Mouse (Mus musculus): ENCODE measurements around the gene Macf1.
"Not testable (repeated sequence)": the region's sequence is repeated elsewhere in the genome, so short reads cannot be mapped to it uniquely, and the experiment has no call there.

Gene Macf1

DNA sequence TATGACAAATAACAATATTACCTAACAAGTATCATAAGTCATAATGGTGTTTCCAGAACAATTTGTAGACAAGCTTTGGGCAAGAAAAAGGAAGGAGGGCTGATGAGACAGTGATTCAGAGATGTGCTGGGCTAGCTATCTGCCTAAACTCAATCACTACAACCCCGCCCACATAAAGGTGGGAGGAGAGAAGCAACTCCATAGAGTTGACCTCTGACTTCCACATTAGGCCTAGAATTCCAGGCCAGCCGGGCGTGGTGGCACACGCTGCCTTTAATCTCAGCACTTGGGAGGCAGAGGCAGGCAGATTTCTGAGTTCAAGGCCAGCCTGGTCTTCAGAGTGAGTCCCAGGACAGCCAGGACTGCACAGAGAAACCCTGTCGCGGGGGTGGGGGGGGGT lies 153.2 kb downstream of the Macf1 start:
- DNase-seq = no peak

DNA sequence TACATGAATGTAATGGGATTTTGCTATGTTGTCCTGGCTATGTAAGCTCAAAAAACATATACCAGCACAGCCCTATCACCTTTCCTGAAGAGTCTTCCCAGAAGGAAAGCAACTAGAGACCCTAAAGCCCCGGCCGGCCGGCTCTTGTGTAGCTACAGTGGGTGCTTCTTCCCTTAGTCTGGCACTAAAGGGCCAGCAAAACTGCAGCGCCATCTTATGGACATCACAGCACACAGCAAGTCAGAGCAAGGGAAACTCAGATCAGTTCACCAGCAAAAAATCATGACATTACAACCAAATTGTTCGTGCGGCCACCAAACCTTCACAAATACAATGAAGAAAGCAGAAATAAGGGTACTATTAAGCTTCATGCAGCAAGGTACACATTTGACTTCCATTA lies 154.9 kb downstream of the Macf1 start:
- DNase-seq = peak in 1 of 2 experiments; percentile 26

DNA sequence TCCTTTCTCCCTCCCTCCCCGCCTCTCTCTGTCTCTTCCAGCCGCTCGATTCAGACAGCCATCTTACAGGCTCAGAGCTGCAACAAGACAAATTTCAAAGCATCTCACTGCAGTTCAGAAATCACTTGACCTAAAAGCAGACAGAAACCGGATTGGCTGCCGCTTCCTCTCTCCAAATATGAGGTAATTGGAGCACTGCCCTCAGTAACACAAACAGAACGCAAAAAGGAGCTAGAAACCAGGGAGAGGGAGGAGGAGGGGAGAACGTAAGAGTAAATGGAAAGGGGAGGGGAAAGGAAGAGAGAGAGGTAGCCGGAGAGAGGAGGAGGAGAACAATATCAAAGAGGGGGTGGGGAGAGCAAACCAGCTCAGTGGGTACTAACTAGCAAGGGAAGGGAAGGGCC lies 156.6 kb downstream of the Macf1 start:
- DNase-seq = no peak

DNA sequence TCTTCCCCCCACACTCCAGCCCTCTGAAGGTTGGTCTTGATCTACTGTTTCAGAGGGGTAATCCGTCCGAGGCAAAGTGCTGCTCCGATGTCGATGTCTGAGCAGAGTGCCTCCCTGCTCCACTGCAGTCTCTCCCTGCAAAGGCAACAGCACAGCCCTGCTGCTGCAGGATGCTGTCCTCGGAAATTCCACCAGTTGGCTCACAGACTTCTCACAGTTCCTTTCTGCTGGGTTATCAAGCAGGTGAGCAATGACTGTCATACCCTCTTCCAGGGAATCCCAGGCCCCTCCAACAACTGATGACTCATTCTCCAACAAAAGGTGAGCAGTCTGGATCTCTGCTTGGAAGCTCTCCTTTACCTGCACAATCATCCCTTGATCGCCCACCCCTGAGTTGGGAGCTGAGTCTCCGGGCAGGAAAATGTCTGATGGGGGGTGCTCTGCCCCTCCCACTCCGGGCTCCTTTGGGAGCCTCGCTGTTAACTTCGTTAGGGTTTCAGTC lies 157.3 kb downstream of the Macf1 start:
- no peak for DNase-seq

DNA sequence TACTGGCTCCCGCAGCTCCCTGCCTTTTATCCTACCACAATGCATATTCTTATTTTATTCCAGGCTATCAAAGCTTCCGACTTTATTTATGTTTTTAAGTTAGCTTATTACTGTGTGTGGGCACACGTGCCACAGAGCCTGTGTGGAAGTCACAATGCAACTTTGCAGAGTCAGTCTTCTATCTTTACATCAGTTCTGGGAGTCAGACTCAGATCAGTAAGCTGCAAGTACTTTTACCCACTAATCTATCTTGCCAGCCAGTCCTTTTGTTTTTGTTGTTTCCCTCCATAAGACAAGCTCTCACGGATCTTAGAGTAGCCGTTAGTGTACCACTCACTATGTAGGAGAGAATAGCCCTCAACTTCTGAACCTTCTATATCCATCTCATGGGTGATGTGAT lies 159.4 kb downstream of the Macf1 start:
- DNase-seq = no peak

DNA sequence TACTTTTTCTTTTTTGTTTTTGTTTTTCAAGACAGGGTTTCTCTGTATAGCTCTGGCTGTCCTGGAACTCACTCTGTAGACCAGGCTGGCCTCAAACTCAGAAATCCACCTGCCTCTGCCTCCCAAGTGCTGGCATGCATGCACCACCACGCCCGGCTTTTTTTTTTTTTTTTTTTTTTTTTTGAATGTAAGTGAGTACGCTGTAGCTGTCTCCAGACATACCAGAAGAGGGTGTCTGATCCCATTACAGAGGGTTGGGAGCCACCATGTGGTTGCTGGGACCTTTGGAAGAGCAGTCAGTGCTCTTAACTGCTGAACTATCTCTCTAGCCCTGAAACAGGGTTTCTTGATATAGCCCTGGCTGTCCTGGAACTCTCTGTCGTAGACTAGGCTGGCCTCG lies 164.0 kb downstream of the Macf1 start:
- not testable (repeated sequence) for DNase-seq

DNA sequence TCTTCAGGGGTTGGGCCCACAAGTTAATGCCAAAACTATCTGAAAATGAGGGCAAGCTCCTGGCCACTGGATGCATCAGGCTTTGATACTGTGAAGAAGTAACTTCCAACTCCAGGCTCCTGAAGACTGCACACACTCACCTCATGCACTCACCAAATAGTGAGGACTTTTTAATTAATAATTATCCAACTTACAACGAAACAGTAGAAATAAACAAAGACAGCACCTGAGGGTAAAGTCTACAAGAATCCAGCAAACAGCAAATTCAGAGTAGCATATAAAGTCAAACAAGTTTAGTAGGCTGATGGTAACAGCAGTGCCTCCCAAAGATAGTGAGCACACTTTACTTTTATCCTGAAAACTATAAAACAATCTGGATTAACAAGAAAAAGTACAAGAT lies 168.5 kb downstream of the Macf1 start:
- peak; percentile 30 to 35 for DNase-seq

DNA sequence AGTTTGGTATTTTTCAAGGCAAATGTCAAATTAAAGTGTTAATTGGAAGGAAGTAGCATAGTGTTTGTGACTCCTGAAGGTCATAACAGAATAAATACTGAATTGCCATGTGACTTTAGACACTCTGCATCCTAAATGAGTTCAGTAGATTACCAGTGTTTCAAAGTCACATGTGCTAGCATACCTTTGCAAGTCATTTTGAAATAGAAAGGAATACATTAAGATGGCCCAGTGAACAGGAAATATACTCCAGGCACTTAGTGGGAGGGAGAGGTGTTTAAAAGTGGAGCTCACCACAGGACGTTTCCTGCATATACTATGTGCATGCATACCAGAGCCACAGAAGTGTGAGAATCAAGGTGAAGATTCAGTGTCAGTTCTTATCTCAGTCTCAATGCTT lies 174.0 kb downstream of the Macf1 start:
- DNase-seq = peak in 1 of 2 experiments; percentile 50

DNA sequence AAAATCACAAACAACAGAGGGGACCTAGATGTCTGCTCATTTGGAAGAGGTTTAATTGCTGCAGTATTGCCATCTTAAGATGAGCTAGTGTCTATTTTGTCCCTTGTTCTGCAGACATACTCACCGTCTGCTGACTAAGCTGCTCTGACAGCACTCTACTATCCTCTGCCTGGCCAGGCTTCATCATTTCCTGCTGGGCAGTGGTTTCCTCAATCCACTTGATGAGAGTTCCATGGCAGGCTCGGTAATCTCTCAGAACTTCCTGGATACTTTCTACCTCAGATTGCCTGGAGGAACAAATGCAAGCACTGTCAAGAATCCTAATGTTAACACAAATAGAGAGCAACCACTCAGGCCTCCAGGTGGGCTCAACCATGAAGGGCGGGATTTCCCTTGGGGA lies 195.1 kb downstream of the Macf1 start:
- no peak for DNase-seq

DNA sequence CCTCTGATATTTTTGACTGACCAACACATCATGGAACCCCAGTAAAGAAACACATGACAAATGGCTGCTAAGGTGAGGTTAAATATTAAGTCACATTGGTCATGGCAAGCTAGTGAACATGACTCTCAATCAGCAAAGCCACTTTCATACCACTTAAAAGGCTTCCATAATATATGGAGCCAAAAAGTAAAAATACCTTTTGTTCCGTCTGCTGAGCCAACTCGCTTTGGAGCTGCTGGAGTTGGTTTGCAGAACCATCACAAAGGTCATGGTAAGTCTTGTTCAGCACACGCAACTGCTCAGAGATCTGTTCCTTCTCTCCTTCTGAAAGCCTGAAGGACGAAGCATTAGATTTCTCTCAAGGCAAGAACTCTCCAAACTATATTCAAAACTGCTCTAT lies 204.2 kb downstream of the Macf1 start:
- DNase-seq = no peak

DNA sequence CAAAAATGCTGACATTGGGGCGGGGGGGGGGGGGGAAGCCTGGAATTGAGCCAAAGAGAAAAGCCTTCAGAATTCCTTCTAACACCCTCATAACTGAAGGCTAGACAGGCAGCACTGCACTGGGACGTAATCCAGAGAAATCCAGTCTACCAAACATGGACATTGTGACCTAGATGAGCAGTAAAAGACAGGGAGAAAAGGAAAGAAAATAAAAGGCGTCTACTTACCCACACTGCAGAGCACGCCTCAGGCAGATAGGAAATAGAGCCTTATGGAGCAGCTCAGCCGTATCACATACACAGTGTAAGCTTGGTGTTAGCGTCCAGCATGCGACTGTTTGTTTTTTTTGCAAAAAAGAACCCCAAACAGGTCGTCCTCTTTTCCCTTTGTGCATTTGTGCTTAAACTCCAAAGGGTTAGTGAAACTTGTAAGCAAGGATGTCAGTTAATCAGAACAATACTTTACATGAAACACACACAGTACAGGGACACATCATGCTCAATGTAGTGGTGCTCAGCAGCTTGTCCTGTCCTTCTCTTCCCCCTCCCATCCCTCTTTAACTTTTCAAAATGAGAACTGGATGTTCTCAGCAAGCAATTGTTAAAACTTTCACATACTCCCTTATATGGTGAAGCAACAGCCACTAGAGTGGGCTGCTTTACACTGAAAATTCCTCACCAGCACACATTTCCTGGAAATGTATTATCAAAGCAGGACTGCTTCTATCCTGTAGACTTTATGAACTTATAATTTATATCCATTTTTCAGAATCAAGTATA lies 205.3 kb downstream of the Macf1 start:
- DNase-seq = no peak

DNA sequence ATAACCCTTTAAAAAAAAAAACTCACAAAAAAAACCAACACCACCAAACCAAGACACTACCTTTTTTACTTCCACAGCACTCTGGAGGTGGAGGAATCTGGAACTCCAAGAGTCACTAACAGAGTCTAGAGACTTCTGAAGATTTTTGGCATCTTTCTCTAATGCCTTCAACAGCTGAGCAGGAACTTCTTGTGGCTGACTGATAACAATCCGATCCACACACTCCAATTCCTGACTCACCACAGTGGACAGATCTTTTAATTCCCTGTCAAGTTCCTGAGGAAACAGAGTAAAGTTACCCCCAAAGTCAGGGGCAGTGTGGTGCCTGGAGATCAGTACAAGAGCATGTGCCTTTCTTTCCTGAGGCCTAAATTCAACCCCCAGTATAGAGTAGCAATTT lies 218.4 kb downstream of the Macf1 start:
- DNase-seq = no peak

DNA sequence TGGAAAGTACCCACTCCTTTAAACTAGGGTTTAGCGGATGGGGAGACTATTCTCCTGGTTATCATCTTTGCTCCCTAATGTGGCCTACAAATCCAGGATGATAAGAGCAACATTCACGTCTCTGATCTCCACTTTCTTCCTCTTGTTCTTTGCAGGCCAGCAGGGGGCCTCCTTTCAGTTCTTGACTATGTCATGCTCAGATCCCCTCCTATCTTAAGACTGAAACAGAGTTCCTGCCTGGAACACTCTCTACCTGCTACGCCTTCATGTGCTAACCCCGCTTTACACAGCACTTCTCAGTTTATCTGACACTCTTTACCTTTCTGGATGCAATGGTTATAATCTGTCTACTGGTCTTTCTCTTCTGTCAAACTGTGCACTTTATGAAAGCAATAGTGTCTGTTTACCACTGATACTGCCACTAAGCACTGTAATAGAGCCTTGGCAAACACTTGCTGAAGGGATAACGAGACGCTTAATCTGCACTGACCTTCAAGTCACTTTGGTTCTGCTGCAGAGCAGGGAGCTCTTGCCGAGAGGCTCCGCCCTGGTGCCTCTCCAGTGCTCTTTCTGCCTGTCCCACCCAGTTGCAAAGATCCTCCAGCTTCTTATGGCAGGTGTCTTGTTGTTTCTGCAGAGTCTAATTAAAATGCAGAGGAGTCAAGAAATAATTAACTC lies 223.4 kb downstream of the Macf1 start:
- peak in 1 of 2 experiments; percentile 6 for DNase-seq

DNA sequence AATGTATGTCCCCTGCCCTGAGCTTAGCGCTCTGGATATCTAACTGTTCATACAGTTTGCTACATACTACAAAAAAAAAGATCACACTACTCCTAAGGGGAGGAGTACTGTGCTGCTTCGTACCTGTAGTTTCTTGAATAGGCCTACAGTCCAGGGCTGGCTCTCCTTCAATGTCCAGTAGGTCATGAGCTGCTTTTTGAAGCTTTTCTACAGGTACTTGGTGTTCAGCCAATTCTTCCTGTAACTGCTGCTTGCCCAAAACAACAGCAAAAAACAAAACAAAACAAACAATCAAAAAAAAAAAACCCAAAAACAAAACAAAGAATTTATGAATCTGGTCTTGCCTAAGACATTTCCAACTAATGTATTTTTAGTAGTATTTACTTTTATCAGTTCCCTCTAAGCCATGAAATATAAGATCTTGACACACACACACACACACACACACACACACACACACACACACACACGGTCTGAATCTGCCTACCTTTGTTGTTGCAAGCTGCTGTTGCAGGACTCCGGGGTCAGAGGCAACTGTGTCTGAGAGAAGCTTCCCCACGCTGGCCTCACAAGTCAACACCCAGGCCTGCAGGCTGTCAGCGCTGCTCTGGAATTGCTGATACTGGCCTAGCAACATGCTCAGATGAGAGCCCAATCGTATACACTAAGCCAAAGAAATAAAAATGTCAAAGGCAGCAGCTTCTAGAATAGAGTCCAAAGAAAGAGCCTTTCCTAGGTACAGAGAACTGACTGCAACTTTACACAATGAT lies 229.1 kb downstream of the Macf1 start:
- DNase-seq = peak in 1 of 2 experiments; percentile 18

DNA sequence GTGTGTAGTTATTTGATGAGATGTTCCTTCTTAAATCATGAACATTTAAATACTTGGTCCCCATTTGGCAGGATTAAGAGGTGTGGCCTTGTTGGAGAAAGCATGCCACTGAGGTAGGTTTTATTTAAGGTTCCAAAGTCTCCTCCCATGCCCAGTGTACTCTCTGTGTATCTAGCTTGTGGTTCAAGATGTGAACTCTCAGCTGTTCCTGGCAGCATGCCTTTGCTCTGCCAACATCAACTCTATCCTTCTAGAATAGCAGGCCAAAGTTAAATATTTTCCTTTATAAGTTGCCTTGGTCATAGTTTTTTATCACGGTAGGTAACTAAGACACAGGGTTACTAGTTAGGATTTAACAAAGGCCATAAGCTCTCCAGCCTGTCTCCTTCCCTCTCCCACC lies 230.4 kb downstream of the Macf1 start:
- peak; percentile 82 to 83 for DNase-seq

DNA sequence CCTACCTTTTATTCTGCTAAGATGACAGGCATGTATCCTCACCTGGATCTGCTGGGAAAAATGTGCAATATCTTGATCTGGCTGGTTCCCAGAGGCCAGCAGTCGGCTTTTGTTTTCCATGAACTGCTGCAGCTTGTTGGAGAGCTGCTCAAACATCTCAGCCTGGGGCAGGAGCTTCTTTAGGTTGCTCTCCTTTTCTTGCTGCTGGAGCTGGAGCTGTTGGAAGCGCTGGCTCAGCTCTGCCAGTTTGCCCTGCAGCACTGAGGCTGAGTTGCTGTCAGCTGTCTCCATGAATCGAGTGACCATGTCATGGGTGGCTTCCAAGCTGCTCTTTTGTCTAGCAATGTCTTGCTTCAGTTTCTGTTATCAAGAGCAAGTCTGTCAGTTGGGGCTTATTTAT lies 232.2 kb downstream of the Macf1 start:
- no peak for DNase-seq

DNA sequence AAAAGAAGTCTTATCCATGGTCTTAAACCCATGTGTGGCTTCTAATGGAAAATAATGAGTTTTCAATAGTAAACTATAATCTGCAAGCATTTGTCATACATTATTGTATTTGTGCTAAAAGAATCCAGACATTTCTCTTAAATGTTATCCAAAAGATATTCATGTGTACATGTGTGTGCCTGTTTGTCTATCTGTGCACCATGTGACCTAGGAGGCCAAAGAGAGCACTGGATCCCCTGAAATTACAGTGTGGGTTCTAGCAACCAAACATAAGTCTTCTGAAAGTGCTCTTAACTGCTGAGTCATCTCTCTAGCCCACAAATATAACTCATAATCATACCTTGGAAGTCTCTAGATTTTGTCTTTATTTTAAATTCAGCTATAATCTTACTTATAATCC lies 234.9 kb downstream of the Macf1 start:
- no peak for DNase-seq

DNA sequence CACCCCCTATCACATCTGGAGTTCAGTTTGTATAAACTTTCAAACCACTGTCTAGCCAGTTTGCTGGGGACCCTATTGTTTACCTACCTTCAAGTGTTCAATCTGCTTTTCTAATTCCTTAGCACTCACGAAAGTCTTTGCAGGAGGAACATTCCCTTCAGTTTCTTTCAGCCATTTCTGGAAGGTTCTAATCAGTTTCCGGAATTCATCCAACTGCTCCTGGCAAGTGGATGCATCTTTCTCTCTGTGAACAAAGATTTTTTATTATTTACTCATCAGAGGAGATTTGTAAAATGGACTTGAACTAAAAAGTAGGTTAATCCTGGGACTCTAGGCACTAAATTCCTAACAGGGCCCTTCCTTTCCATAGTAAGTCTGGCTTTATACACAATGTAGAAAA lies 236.1 kb downstream of the Macf1 start:
- no peak for DNase-seq

DNA sequence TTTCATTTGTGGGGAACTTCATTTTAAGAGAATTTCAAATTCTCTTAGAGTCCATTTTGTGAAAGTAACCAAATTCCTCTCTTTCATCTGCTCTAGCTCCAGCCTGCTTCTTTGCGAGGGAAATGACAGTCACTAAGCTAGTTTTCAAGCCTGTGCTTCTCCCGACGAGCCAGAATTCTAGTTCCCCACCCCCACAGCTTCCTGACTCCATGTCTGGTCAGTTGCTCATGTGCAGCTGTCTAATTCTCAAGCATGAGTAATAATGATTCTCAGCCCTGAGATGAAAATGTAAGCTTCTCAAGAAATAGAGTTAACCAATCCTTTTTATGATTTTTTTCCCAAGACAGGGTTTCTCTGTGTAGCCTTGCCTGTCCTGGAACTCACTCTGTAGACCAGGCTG lies 236.9 kb downstream of the Macf1 start:
- no peak for DNase-seq

DNA sequence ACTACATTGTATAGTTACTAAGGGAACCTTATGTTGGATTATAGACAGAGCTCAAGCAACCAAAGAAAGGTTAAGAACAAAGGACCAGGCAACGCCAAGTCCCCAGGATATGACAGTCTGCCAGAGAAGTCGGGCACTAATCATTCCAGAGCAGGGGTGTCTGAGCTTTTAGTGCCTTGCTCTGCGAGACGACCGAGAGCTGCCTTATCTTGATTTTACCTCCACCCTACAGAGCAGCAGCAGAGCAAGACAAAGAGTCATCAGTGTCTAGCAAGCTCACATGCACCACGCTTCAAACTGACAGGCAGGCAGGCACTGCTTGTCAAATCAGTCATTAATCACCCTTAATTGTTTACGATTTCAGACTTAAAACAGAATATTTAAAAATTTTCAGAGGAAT lies 237.4 kb downstream of the Macf1 start:
- DNase-seq = no peak

DNA sequence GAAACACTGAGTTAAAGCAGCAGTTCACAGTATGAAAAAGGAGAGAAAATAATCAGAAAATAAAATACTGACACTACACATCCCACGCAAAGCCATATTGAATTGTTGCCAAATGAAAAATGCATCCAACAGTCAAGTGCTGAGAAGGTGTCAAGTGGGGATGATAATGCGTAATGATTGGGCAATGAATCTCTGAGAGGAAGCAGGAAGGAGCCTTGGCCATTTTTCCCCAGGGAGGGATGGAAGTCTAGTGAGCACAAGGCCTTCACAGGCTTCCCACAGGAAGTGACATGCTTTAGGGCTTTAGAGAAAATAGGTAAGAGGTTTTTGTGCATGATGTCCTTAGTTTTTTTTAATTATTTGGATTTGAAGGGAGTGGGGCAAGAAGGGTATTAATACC lies 237.9 kb downstream of the Macf1 start:
- not testable (repeated sequence) for DNase-seq

DNA sequence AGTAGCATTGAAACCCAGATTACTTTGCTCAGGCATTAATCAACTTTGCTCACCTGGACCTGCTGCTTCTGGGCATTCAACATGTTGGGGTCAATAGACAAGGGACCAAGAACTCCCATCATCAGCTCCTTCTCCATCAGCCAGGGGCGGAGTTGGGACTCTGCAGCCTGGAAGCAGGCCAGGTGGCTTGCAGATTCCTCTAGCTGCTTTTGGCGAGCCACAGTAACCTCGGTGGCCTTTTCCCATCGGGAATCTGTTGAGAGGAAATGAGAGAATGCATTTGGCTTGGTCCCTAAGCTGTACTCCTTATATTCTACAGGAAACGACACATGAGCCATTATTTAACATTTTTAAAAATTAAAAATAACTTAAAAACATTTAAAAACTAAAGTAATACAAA lies 245.7 kb downstream of the Macf1 start:
- peak; percentile 53 to 58 for DNase-seq

DNA sequence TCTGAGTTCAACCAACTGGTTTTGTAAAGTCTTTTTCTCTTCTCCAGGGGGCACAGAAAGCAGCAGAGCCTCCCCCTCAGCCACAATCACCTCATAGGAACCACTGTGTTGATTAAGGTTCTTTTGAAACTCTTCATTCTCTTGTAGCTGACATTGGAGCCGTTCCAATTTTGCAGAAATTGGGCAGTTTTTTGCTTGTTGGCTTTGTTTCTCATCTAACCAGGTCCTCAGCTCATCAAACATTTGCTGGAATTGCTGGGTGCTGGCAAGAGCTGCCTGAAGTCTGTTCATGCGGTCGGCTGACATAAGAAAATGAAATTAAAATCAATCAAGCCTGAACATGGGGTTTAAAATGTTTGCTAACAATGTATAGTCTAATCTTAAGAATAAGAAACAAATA lies 251.0 kb downstream of the Macf1 start:
- DNase-seq = no peak

DNA sequence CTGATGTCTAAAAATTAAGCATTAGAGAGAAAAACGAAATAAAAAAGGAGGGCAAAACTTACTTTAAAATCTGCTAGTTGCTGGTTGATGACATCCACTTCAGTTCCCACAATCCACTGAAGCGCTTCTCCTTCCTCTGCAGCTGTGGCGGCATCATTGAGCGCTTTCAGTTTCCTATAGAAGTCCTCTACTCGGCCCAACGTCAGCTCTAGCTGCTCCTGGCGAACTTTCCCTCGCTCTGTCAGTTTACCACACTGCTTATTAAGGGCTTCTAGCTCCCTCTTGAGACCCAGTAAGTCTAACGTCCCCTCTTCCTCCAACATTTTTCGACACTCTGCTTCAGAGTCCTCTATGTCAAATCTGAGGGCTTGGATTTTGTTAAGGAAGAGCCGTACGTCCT lies 252.2 kb downstream of the Macf1 start:
- DNase-seq = no peak
